25 mouse cellular contexts compared by ENCODE assay signal in genomic region chr10:117732184-117732583, GRCm38 (mm10). TPM values are rescaled to one million over a fixed set of nuclear protein-coding genes. Genes with fewer than 3 reads are reported as not detected.
DNase-seq lines count a peak whose midpoint lies in the region; ATAC-seq lines count a peak whose summit lies in the region.
"Had no signal": no experiment of that assay in that cellular context is flagged by ENCODE, and none has a peak within 500 bp of the region (broad histone marks: within the 10 kb centered on the region; RNA-seq: fewer than 3 reads in every experiment).

No protein-coding gene starts in this region.

- H3K4me2 ChIP-seq in liver, embryonic 13.5 days, result peak overlapping the region; percentile 25
- no peak overlapping the region for H3K4me2 ChIP-seq in midbrain, embryonic 15.5 days
- H3K4me2 ChIP-seq: forebrain, embryonic 13.5 days; hindbrain, embryonic 14.5 days; intestine, embryonic 15.5 days; limb, embryonic 12.5 days; lung, embryonic 14.5 days; midbrain, embryonic 13.5 days; neural tube, embryonic 13.5 days had no signal

- H3K27ac ChIP-seq in liver, embryonic 13.5 days, result peak overlapping the region; percentile 67
- no peak overlapping the region for H3K27ac ChIP-seq in midbrain, embryonic 15.5 days
- H3K27ac ChIP-seq: forebrain, embryonic 13.5 days; heart, embryonic 13.5 days; hindbrain, embryonic 14.5 days; intestine, embryonic 15.5 days; limb, embryonic 12.5 days; midbrain, embryonic 13.5 days; neural tube, embryonic 13.5 days had no signal

- no peaks in the 10 kb centered on the region for H3K36me3 ChIP-seq in liver, embryonic 13.5 days
- peaks cover 11% of the 10 kb centered on the region; the same call in 1 of the 2 replicates for H3K36me3 ChIP-seq in midbrain, embryonic 15.5 days (replicated peaks)

- peak; percentile 98 for DNase-seq in adipocyte (ENCODE audit: low spot score)
- DNase-seq in c-Kit-positive CD71-positive TER-119-positive erythroid progenitor cells, embryonic 14.5 days (ENCODE audit: low spot score), result peak; percentile 72
- peak; percentile 80 for DNase-seq in liver, embryonic 13.5 days
- no peak for DNase-seq in MN1 (ENCODE audit: low spot score)
- DNase-seq in urinary bladder, adult 2 months (ENCODE audit: low spot score), result no peak
- DNase-seq: adrenal gland, postnatal 36 days; cerebellum, postnatal 14 days; embryo, embryonic 11 days; gastrocnemius, postnatal 14 days; heart, adult 18-20 months; kidney, adult 9 months; kidney, postnatal 25 days; lung, embryonic 14.5 days; lung, postnatal 36 days; spleen, adult 18-20 months; thymus, postnatal 14 days had no signal

- 19% methylated on average over 5 of the region's 5 CpGs for WGBS in liver, embryonic 13.5 days (ENCODE audit: insufficient replicate concordance)
- 88% methylated on average over 5 of the region's 5 CpGs for WGBS in midbrain, embryonic 15.5 days

- H3K9me3 ChIP-seq in liver, embryonic 13.5 days (replicated peaks), result no peaks in the 10 kb centered on the region
- no peaks in the 10 kb centered on the region for H3K9me3 ChIP-seq in midbrain, embryonic 15.5 days
- H3K9me3 ChIP-seq: forebrain, embryonic 13.5 days; heart, embryonic 13.5 days; intestine, embryonic 15.5 days; limb, embryonic 12.5 days; midbrain, embryonic 13.5 days; neural tube, embryonic 13.5 days had no signal

- peak; percentile 94 for ATAC-seq in liver, embryonic 13.5 days (ENCODE audit: low read depth)
- peak; percentile 92 for ATAC-seq in megakaryocyte-erythroid progenitor cell, adult 5-6 weeks (replicated peaks; ENCODE audit: low FRiP score, low TSS enrichment, poor library complexity, severe bottlenecking)
- no peak for ATAC-seq in midbrain, embryonic 15.5 days (replicated peaks)
- ATAC-seq: forebrain, embryonic 13.5 days; intestine, embryonic 15.5 days; midbrain, embryonic 13.5 days had no signal

- H3K9ac ChIP-seq in liver, embryonic 13.5 days, result no peak overlapping the region
- no peak overlapping the region for H3K9ac ChIP-seq in midbrain, embryonic 15.5 days
- H3K9ac ChIP-seq: forebrain, embryonic 13.5 days; hindbrain, embryonic 14.5 days; intestine, embryonic 15.5 days; limb, embryonic 12.5 days; lung, embryonic 14.5 days; midbrain, embryonic 13.5 days; neural tube, embryonic 13.5 days had no signal

- H3K4me1 ChIP-seq in liver, embryonic 13.5 days (replicated peaks), result peaks cover 34% of the 10 kb centered on the region
- no peaks in the 10 kb centered on the region for H3K4me1 ChIP-seq in midbrain, embryonic 15.5 days
- H3K4me1 ChIP-seq: forebrain, embryonic 13.5 days; intestine, embryonic 15.5 days; limb, embryonic 12.5 days; midbrain, embryonic 13.5 days; neural tube, embryonic 13.5 days had no signal

- H3K4me3 ChIP-seq in liver, embryonic 13.5 days (replicated peaks), result no peak overlapping the region
- no peak overlapping the region for H3K4me3 ChIP-seq in midbrain, embryonic 15.5 days
- H3K4me3 ChIP-seq: forebrain, embryonic 13.5 days; heart, embryonic 13.5 days; intestine, embryonic 15.5 days; limb, embryonic 12.5 days; midbrain, embryonic 13.5 days; neural tube, embryonic 13.5 days had no signal

- no peaks in the 10 kb centered on the region for H3K27me3 ChIP-seq in liver, embryonic 13.5 days
- no peaks in the 10 kb centered on the region for H3K27me3 ChIP-seq in midbrain, embryonic 15.5 days (replicated peaks)
- H3K27me3 ChIP-seq: forebrain, embryonic 13.5 days; heart, embryonic 13.5 days; intestine, embryonic 15.5 days; limb, embryonic 12.5 days; midbrain, embryonic 13.5 days; neural tube, embryonic 13.5 days had no signal

RNA-seq across cellular contexts. Expression of gene Slc35e3, which starts 14.0 kb away (rescaled TPM):
- polyA plus RNA-seq in liver, embryonic 13.5 days (2015; fragmentation: Nextera tagmentation; extraction: Ambion mirVana), result 2.7 and 3.2 TPM in 2 replicates
- total RNA-seq in megakaryocyte-erythroid progenitor cell, adult 5-6 weeks (2014; fragmentation: Nextera tagmentation), result 1.3 and 7.2 TPM in 2 replicates
- 5.0 and 5.2 TPM in 2 replicates for total RNA-seq in megakaryocyte-erythroid progenitor cell, adult 5-6 weeks (2017)
- 12.1 and 12.4 TPM in 2 replicates for polyA plus RNA-seq in urinary bladder, adult 2 months (2012; rRNA removed)
- 34.4 and 37.1 TPM in 2 replicates for polyA plus RNA-seq in midbrain, embryonic 15.5 days (2015; fragmentation: Nextera tagmentation; extraction: Ambion mirVana)

RNA-seq across cellular contexts. Expression of gene Mdm2, which starts 21.6 kb away (rescaled TPM):
- 16.3 and 25.9 TPM in 2 replicates for polyA plus RNA-seq in liver, embryonic 13.5 days (2015; fragmentation: Nextera tagmentation; extraction: Ambion mirVana)
- total RNA-seq in megakaryocyte-erythroid progenitor cell, adult 5-6 weeks (2014; fragmentation: Nextera tagmentation), result 43.6 and 58.8 TPM in 2 replicates
- total RNA-seq in megakaryocyte-erythroid progenitor cell, adult 5-6 weeks (2017), result 45.6 and 63.7 TPM in 2 replicates
- 65.3 and 70.2 TPM in 2 replicates for polyA plus RNA-seq in urinary bladder, adult 2 months (2012; rRNA removed)
- polyA plus RNA-seq in midbrain, embryonic 15.5 days (2015; fragmentation: Nextera tagmentation; extraction: Ambion mirVana), result 49.8 and 58.2 TPM in 2 replicates

Comparison
In these comparisons a context has a peak if more than half of its experiments do, and no peak if none do; other contexts are left out.
1. DNase-seq: peak in adipocyte (single experiment), c-Kit-positive CD71-positive TER-119-positive erythroid progenitor cells, embryonic 14.5 days (single experiment) and liver, embryonic 13.5 days (single experiment); none in MN1 (single experiment) and urinary bladder, adult 2 months (single experiment).